Mouse (Mus musculus) lung, adult 2 months (tissue): ENCODE measurements around the gene Lingo4.

Experiments
- CTCF ChIP-seq: fragments of 200-500 bp; IDR thresholded peaks from 2 replicates; pipeline ENCODE4 v1.5.1; 2011; ENCODE audit warnings: mild to moderate bottlenecking, low read length, control low read depth; ENCODE audit not compliant: insufficient read depth
- POLR2A ChIP-seq: fragments of 200-500 bp; IDR thresholded peaks from 2 replicates; pipeline ENCODE4 v1.6.1; 2011; ENCODE audit warnings: low read depth, mild to moderate bottlenecking, control low read depth, low read length, borderline replicate concordance; ENCODE audit errors: extremely low read depth

DNA sequence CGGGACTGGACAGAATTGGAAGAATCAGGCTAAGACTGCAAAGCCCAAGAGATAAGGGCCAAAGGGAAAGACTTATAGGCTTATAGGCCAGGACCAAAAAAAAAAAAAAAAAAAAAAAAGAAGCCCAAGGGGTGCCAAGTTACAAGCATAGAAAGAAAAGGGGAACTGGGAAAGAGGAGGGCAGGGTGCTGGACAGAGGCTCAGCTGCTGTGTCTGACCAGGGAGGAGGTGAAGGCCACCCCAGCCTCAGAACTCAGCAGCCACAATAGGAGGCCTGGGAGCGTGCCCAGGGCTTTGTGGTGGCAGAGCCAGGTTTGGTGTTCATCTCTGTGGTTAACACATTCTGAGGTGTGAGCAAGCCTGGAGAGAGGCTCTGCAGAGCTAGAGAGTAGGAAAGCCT lies 23.2 kb upstream of the Lingo4 start:
- TF ChIP-seq CTCF = no peak
- no peak for TF ChIP-seq POLR2A
